Mouse (Mus musculus): ENCODE measurements at regions not wholly inside any gene's neighbourhood (a gene's known extent, or its start where the extent isn't known, plus 50 kb on each side); places are given as distances from the start of the nearest gene placed in this dataset.

GRCm38 (mm10) chr8:6227901-6228300 lies 1122.8 kb upstream of the Slc10a2 start:
- Histone ChIP-seq H3K36me3 (no peaks in the 10 kb centered on the region), H3K27ac (replicated peaks) (no peak overlapping the region), H3K9ac (no peak overlapping the region), H3K4me2 (replicated peaks) (no peak overlapping the region), H3K4me3 (replicated peaks) (no peak overlapping the region), H3K9me3 (replicated peaks) (no peaks in the 10 kb centered on the region), H3K4me1 (no peaks in the 10 kb centered on the region), H3K27me3 (no peaks in the 10 kb centered on the region)
- WGBS, result 76% methylated on average over 1 of the region's 1 CpGs
- no peak for ATAC-seq (ENCODE audit: insufficient number of reproducible peaks, low FRiP score, low TSS enrichment, low read depth)

GRCm38 (mm10) chr8:6225194-6225593 lies 1120.0 kb upstream of the Slc10a2 start:
- H3K27ac ChIP-seq (replicated peaks), result no peak overlapping the region
- WGBS, result 74% methylated on average over 1 of the region's 1 CpGs

GRCm38 (mm10) chr8:6207617-6208349 lies 1102.6 kb upstream of the Slc10a2 start:
- no peak overlapping the region for H3K4me2 ChIP-seq (replicated peaks)
- ATAC-seq (ENCODE audit: insufficient number of reproducible peaks, low FRiP score, low TSS enrichment, low read depth), result no peak
- H3K4me1 ChIP-seq, result no peaks in the 10 kb centered on the region
- H3K27me3 ChIP-seq, result no peaks in the 10 kb centered on the region
- no peak overlapping the region for H3K4me3 ChIP-seq (replicated peaks)
- WGBS, result 48% methylated on average over 2 of the region's 2 CpGs
- no peak overlapping the region for H3K9ac ChIP-seq
- no peaks in the 10 kb centered on the region for H3K36me3 ChIP-seq
- H3K9me3 ChIP-seq (replicated peaks), result no peaks in the 10 kb centered on the region
- H3K27ac ChIP-seq (replicated peaks), result no peak overlapping the region

More at GRCm38 (mm10) chr8:6225194-6225593, 1120.0 kb upstream of the Slc10a2 start:
- no peak for ATAC-seq (ENCODE audit: insufficient number of reproducible peaks, low FRiP score, low TSS enrichment, low read depth)
- Histone ChIP-seq H3K9me3 (replicated peaks) (no peaks in the 10 kb centered on the region), H3K27me3 (no peaks in the 10 kb centered on the region), H3K4me2 (replicated peaks) (no peak overlapping the region), H3K36me3 (no peaks in the 10 kb centered on the region), H3K9ac (no peak overlapping the region), H3K4me1 (no peaks in the 10 kb centered on the region), H3K4me3 (replicated peaks) (no peak overlapping the region)

- no peaks in the 10 kb centered on the region for H3K4me1 ChIP-seq
- H3K27me3 ChIP-seq, result no peaks in the 10 kb centered on the region
- no peak overlapping the region for H3K4me2 ChIP-seq (replicated peaks)
- no peak overlapping the region for H3K4me3 ChIP-seq (replicated peaks)
- H3K9ac ChIP-seq, result no peak overlapping the region
- ATAC-seq (ENCODE audit: insufficient number of reproducible peaks, low FRiP score, low TSS enrichment, low read depth), result no peak
- no peak overlapping the region for H3K27ac ChIP-seq (replicated peaks)
- no peaks in the 10 kb centered on the region for H3K36me3 ChIP-seq
- 76% methylated on average over 3 of the region's 3 CpGs for WGBS
- no peaks in the 10 kb centered on the region for H3K9me3 ChIP-seq (replicated peaks)
Observed at GRCm38 (mm10) chr8:6204051-6204745, 1099.0 kb upstream of the Slc10a2 start.

- H3K9ac ChIP-seq, result no peak overlapping the region
- H3K9me3 ChIP-seq (replicated peaks), result no peaks in the 10 kb centered on the region
- H3K4me1 ChIP-seq, result no peaks in the 10 kb centered on the region
- no peak overlapping the region for H3K4me2 ChIP-seq (replicated peaks)
- no peaks in the 10 kb centered on the region for H3K36me3 ChIP-seq
- no peaks in the 10 kb centered on the region for H3K27me3 ChIP-seq
- whole genome bisulfite sequencing, result 85% methylated on average over 2 of the region's 2 CpGs
- H3K27ac ChIP-seq (replicated peaks), result no peak overlapping the region
- ATAC-seq (ENCODE audit: insufficient number of reproducible peaks, low FRiP score, low TSS enrichment, low read depth), result no peak
- no peak overlapping the region for H3K4me3 ChIP-seq (replicated peaks)
Observed at GRCm38 (mm10) chr8:6191431-6191830, 1086.3 kb upstream of the Slc10a2 start.

- no peak overlapping the region for H3K27ac ChIP-seq (replicated peaks)
- no peaks in the 10 kb centered on the region for H3K27me3 ChIP-seq
- no peaks in the 10 kb centered on the region for H3K4me1 ChIP-seq
- 34% methylated on average over 2 of the region's 2 CpGs for WGBS
- H3K9ac ChIP-seq, result no peak overlapping the region
- no peaks in the 10 kb centered on the region for H3K9me3 ChIP-seq (replicated peaks)
- H3K4me3 ChIP-seq (replicated peaks), result no peak overlapping the region
- H3K36me3 ChIP-seq, result no peaks in the 10 kb centered on the region
- H3K4me2 ChIP-seq (replicated peaks), result no peak overlapping the region
- ATAC-seq (ENCODE audit: insufficient number of reproducible peaks, low FRiP score, low TSS enrichment, low read depth), result no peak
Observed at GRCm38 (mm10) chr8:6188422-6188821, 1083.3 kb upstream of the Slc10a2 start.

- Histone ChIP-seq H3K27ac (replicated peaks) (no peak overlapping the region), H3K4me3 (replicated peaks) (no peak overlapping the region), H3K36me3 (no peaks in the 10 kb centered on the region), H3K4me2 (replicated peaks) (no peak overlapping the region), H3K9ac (no peak overlapping the region), H3K4me1 (no peaks in the 10 kb centered on the region), H3K27me3 (no peaks in the 10 kb centered on the region), H3K9me3 (replicated peaks) (no peaks in the 10 kb centered on the region)
- ATAC-seq (ENCODE audit: insufficient number of reproducible peaks, low FRiP score, low TSS enrichment, low read depth), result no peak
- WGBS, result 32% methylated on average over 1 of the region's 1 CpGs
Observed at GRCm38 (mm10) chr8:6186561-6186960, 1081.4 kb upstream of the Slc10a2 start.

GRCm38 (mm10) chr8:6179602-6180001 lies 1074.5 kb upstream of the Slc10a2 start:
- no peaks in the 10 kb centered on the region for H3K4me1 ChIP-seq
- no peak for ATAC-seq (ENCODE audit: insufficient number of reproducible peaks, low FRiP score, low TSS enrichment, low read depth)
- no peak overlapping the region for H3K27ac ChIP-seq (replicated peaks)
- H3K4me2 ChIP-seq (replicated peaks), result no peak overlapping the region
- no peak overlapping the region for H3K9ac ChIP-seq
- WGBS, result 45% methylated on average over 3 of the region's 3 CpGs
- no peaks in the 10 kb centered on the region for H3K9me3 ChIP-seq (replicated peaks)
- no peaks in the 10 kb centered on the region for H3K36me3 ChIP-seq
- H3K4me3 ChIP-seq (replicated peaks), result no peak overlapping the region
- H3K27me3 ChIP-seq, result no peaks in the 10 kb centered on the region

- no peak overlapping the region for H3K27ac ChIP-seq (replicated peaks)
- H3K4me2 ChIP-seq (replicated peaks), result no peak overlapping the region
- H3K4me1 ChIP-seq, result no peaks in the 10 kb centered on the region
- ATAC-seq (ENCODE audit: insufficient number of reproducible peaks, low FRiP score, low TSS enrichment, low read depth), result no peak
- no peak overlapping the region for H3K4me3 ChIP-seq (replicated peaks)
- H3K9me3 ChIP-seq (replicated peaks), result no peaks in the 10 kb centered on the region
- H3K36me3 ChIP-seq, result no peaks in the 10 kb centered on the region
- no peaks in the 10 kb centered on the region for H3K27me3 ChIP-seq
- no peak overlapping the region for H3K9ac ChIP-seq
Observed at GRCm38 (mm10) chr8:6166433-6166832, 1061.3 kb upstream of the Slc10a2 start.

GRCm38 (mm10) chr8:6165230-6165629 lies 1060.1 kb upstream of the Slc10a2 start:
- Histone ChIP-seq H3K4me1 (no peaks in the 10 kb centered on the region), H3K9me3 (replicated peaks) (no peaks in the 10 kb centered on the region), H3K27me3 (no peaks in the 10 kb centered on the region), H3K4me3 (replicated peaks) (no peak overlapping the region), H3K4me2 (replicated peaks) (no peak overlapping the region), H3K9ac (no peak overlapping the region), H3K27ac (replicated peaks) (no peak overlapping the region), H3K36me3 (no peaks in the 10 kb centered on the region)
- no peak for ATAC-seq (ENCODE audit: insufficient number of reproducible peaks, low FRiP score, low TSS enrichment, low read depth)
- 64% methylated on average over 3 of the region's 3 CpGs for WGBS

GRCm38 (mm10) chr8:6164758-6165157 lies 1059.6 kb upstream of the Slc10a2 start:
- no peaks in the 10 kb centered on the region for H3K36me3 ChIP-seq
- H3K27ac ChIP-seq (replicated peaks), result no peak overlapping the region
- ATAC-seq (ENCODE audit: insufficient number of reproducible peaks, low FRiP score, low TSS enrichment, low read depth), result no peak
- H3K27me3 ChIP-seq, result no peaks in the 10 kb centered on the region
- H3K4me3 ChIP-seq (replicated peaks), result no peak overlapping the region
- H3K9ac ChIP-seq, result no peak overlapping the region
- no peak overlapping the region for H3K4me2 ChIP-seq (replicated peaks)
- no peaks in the 10 kb centered on the region for H3K4me1 ChIP-seq
- WGBS, result 38% methylated on average over 1 of the region's 1 CpGs
- no peaks in the 10 kb centered on the region for H3K9me3 ChIP-seq (replicated peaks)

- WGBS, result 71% methylated on average over 4 of the region's 4 CpGs
- H3K9me3 ChIP-seq (replicated peaks), result no peaks in the 10 kb centered on the region
- no peaks in the 10 kb centered on the region for H3K4me1 ChIP-seq
- H3K4me2 ChIP-seq (replicated peaks), result no peak overlapping the region
- no peak overlapping the region for H3K4me3 ChIP-seq (replicated peaks)
- ATAC-seq (ENCODE audit: insufficient number of reproducible peaks, low FRiP score, low TSS enrichment, low read depth), result no peak
- no peak overlapping the region for H3K27ac ChIP-seq (replicated peaks)
- no peaks in the 10 kb centered on the region for H3K27me3 ChIP-seq
- H3K36me3 ChIP-seq, result no peaks in the 10 kb centered on the region
- no peak overlapping the region for H3K9ac ChIP-seq
Observed at GRCm38 (mm10) chr8:6144588-6144987, 1039.4 kb upstream of the Slc10a2 start.

All from embryonic facial prominence, embryonic 15.5 days (tissue).